Mouse (Mus musculus) neural tube, embryonic 11.5 days (tissue): ENCODE data around the gene Cyp2g1. TPM values are rescaled to one million over a fixed set of nuclear protein-coding genes. Genes with fewer than 3 reads are reported as not detected.
A peak's percentile ranks its signal among the peaks of the same experiment; 100 is the strongest.

Source experiments
- ATAC-seq: fragments of 200-750 bp; cut with Nextera tagmentation; 2 replicates; pipeline ENCODE4 v1.8.0; 2017; ENCODE audit warnings: moderate number of reproducible peaks, mild to moderate bottlenecking, moderate TSS enrichment, moderate library complexity; ENCODE audit not compliant: insufficient read depth, low FRiP score, low TSS enrichment
- DNase-seq: peaks from one replicate; pipeline ENCODE4 v3.0.0-alpha.2; 2015; ENCODE audit warnings: low spot score
- H3K27ac ChIP-seq: fragments of 300-500 bp; sonication (generic); 2 replicates; pipeline ENCODE4 v1.5.1; 2014; ENCODE audit warnings: low read depth, mild to moderate bottlenecking, low read length
- H3K27me3 ChIP-seq: fragments of 300-500 bp; sonication (generic); 2 replicates; pipeline ENCODE4 v1.6.1; 2014; ENCODE audit warnings: mild to moderate bottlenecking, low read length, mixed read lengths; ENCODE audit not compliant: control insufficient read depth, insufficient read depth
- H3K36me3 ChIP-seq: fragments of 300-500 bp; sonication (generic); 2 replicates; pipeline ENCODE4 v1.6.1; 2014; ENCODE audit warnings: mild to moderate bottlenecking, low read length, moderate library complexity, mixed read lengths; ENCODE audit not compliant: control insufficient read depth, insufficient read depth
- H3K4me1 ChIP-seq: fragments of 300-500 bp; sonication (generic); 2 replicates; pipeline ENCODE4 v1.6.1; 2014; ENCODE audit warnings: low read length, mixed read lengths; ENCODE audit not compliant: control insufficient read depth, insufficient read depth
- H3K4me2 ChIP-seq: fragments of 300-500 bp; sonication (generic); 2 replicates; pipeline ENCODE4 v1.6.1; 2014; ENCODE audit warnings: low read depth, mild to moderate bottlenecking, moderate library complexity
- H3K4me3 ChIP-seq: fragments of 300-500 bp; sonication (generic); 2 replicates; pipeline ENCODE4 v1.5.1; 2014; ENCODE audit warnings: low read depth, low read length
- H3K9ac ChIP-seq: fragments of 300-500 bp; sonication (generic); 2 replicates; pipeline ENCODE4 v1.6.1; 2014; ENCODE audit warnings: mild to moderate bottlenecking, low read length
- H3K9me3 ChIP-seq: fragments of 300-500 bp; sonication (generic); 2 replicates; pipeline ENCODE4 v1.6.1; 2016; ENCODE audit warnings: low read length; ENCODE audit not compliant: control insufficient read depth
- WGBS: fragments of 180-500 bp; shearing (Covaris S2); extraction: QIAGEN DNeasy Blood & Tissue Kit; methylation state at CpG from one replicate; pipeline ENCODE4 v1.1.7; 2014; 5-methylcytosine and 5-hydroxymethylcytosine counted together
- polyA plus RNA-seq: library from polyadenylated mRNA; unstranded; fragments of >200 nt; fragmentation: Nextera tagmentation; extraction: Ambion mirVana; gene quantifications from 2 replicates; pipeline ENCODE4 v1.2.1, GENCODE M21; 2014

Cyp2g1 gene
- polyA plus RNA-seq = not detected in 2 replicates

- DNase-seq = no peak
- H3K4me3 ChIP-seq = no peak within 1 kb of the TSS
- 93% methylated on average over 2 of the region's 2 CpGs for WGBS
- no peaks in the 10 kb centered on the region for H3K36me3 ChIP-seq
- no peaks in the 10 kb centered on the region for H3K27me3 ChIP-seq
- no peak within 1 kb of the TSS for H3K27ac ChIP-seq
- no peak within 1 kb of the TSS for H3K4me2 ChIP-seq
- H3K9ac ChIP-seq = no peak within 1 kb of the TSS
- 0 out of 2 replicates have a peak, but pooled peaks cover 2% of the 10 kb centered on the region for H3K9me3 ChIP-seq
- no peaks in the 10 kb centered on the region for H3K4me1 ChIP-seq
- no peak for ATAC-seq
These were observed at the start of gene Cyp2g1 for GRCm38 (mm10) chr7:26808592-26808991. Gene Cyp2g1 (plus strand): TSS chr7:26808892.

- no peak for ATAC-seq
These were observed 41.6 kb upstream of the Cyp2g1 start for GRCm38 (mm10) chr7:26767084-26767483.

GRCm38 (mm10) chr7:26769881-26770470 lies 38.7 kb upstream of the Cyp2g1 start:
- H3K4me2 ChIP-seq = no peak overlapping the region
- no peaks in the 10 kb centered on the region for H3K4me1 ChIP-seq
- no peak overlapping the region for H3K9ac ChIP-seq
- no peaks in the 10 kb centered on the region for H3K27me3 ChIP-seq
- ATAC-seq (no peak), DNase-seq (no peak)
- H3K4me3 ChIP-seq = no peak overlapping the region
- WGBS = 86% methylated on average over 9 of the region's 9 CpGs
- no peaks in the 10 kb centered on the region for H3K9me3 ChIP-seq
- no peaks in the 10 kb centered on the region for H3K36me3 ChIP-seq
- H3K27ac ChIP-seq = no peak overlapping the region

More at GRCm38 (mm10) chr7:26767084-26767483, 41.6 kb upstream of the Cyp2g1 start:
- DNase-seq = no peak
- Histone ChIP-seq H3K27ac (no peak overlapping the region), H3K27me3 (no peaks in the 10 kb centered on the region), H3K4me1 (no peaks in the 10 kb centered on the region), H3K36me3 (no peaks in the 10 kb centered on the region), H3K9ac (no peak overlapping the region), H3K4me2 (no peak overlapping the region), H3K4me3 (no peak overlapping the region), H3K9me3 (no peaks in the 10 kb centered on the region)
- WGBS = 71% methylated on average over 1 of the region's 1 CpGs

GRCm38 (mm10) chr7:26772866-26773586 lies 35.7 kb upstream of the Cyp2g1 start:
- Histone ChIP-seq H3K27ac (no peak overlapping the region), H3K4me2 (no peak overlapping the region), H3K9me3 (no peaks in the 10 kb centered on the region), H3K4me3 (no peak overlapping the region), H3K4me1 (no peaks in the 10 kb centered on the region), H3K36me3 (no peaks in the 10 kb centered on the region), H3K27me3 (no peaks in the 10 kb centered on the region), H3K9ac (no peak overlapping the region)
- no peak for ATAC-seq
- no peak for DNase-seq
- WGBS = 75% methylated on average over 3 of the region's 3 CpGs

- DNase-seq (no peak), ATAC-seq (no peak)
- Histone ChIP-seq H3K9ac (no peak overlapping the region), H3K27ac (no peak overlapping the region), H3K9me3 (no peaks in the 10 kb centered on the region), H3K4me1 (no peaks in the 10 kb centered on the region), H3K36me3 (no peaks in the 10 kb centered on the region), H3K27me3 (no peaks in the 10 kb centered on the region), H3K4me3 (no peak overlapping the region), H3K4me2 (no peak overlapping the region)
- WGBS = 24% methylated on average over 5 of the region's 6 CpGs
These were observed 32.8 kb upstream of the Cyp2g1 start for GRCm38 (mm10) chr7:26775866-26776265.

GRCm38 (mm10) chr7:26777806-26778205 lies 30.9 kb upstream of the Cyp2g1 start:
- DNase-seq = no peak
- Histone ChIP-seq H3K4me2 (no peak overlapping the region), H3K9me3 (no peaks in the 10 kb centered on the region), H3K9ac (no peak overlapping the region), H3K27ac (no peak overlapping the region), H3K4me1 (no peaks in the 10 kb centered on the region), H3K4me3 (no peak overlapping the region), H3K27me3 (no peaks in the 10 kb centered on the region), H3K36me3 (no peaks in the 10 kb centered on the region)
- no peak for ATAC-seq
- WGBS = 53% methylated on average over 2 of the region's 2 CpGs

GRCm38 (mm10) chr7:26778474-26778873 lies 30.2 kb upstream of the Cyp2g1 start:
- H3K4me1 ChIP-seq = no peaks in the 10 kb centered on the region
- no peak overlapping the region for H3K4me2 ChIP-seq
- no peaks in the 10 kb centered on the region for H3K36me3 ChIP-seq
- H3K9me3 ChIP-seq = no peaks in the 10 kb centered on the region
- 45% methylated on average over 6 of the region's 6 CpGs for WGBS
- H3K4me3 ChIP-seq = no peak overlapping the region
- DNase-seq = peak; percentile 21
- no peak for ATAC-seq
- H3K9ac ChIP-seq = no peak overlapping the region
- H3K27me3 ChIP-seq = no peaks in the 10 kb centered on the region
- H3K27ac ChIP-seq = no peak overlapping the region

GRCm38 (mm10) chr7:26779799-26780416 lies 28.8 kb upstream of the Cyp2g1 start:
- no peaks in the 10 kb centered on the region for H3K9me3 ChIP-seq
- H3K4me3 ChIP-seq = no peak overlapping the region
- no peak overlapping the region for H3K9ac ChIP-seq
- no peak overlapping the region for H3K27ac ChIP-seq
- no peaks in the 10 kb centered on the region for H3K36me3 ChIP-seq
- H3K4me2 ChIP-seq = no peak overlapping the region
- no peaks in the 10 kb centered on the region for H3K4me1 ChIP-seq
- H3K27me3 ChIP-seq = no peaks in the 10 kb centered on the region
- 87% methylated on average over 5 of the region's 5 CpGs for WGBS
- DNase-seq (no peak), ATAC-seq (peak; percentile 85)
